Mouse (Mus musculus): Measurements from ENCODE around the gene Cd200r1. TPM values are rescaled to one million over a fixed set of nuclear protein-coding genes. Genes with fewer than 3 reads are reported as not detected.

Cd200r1 gene
- polyA plus RNA-seq, 1 experiment from 2014 or later: 0.66 TPM

DNA sequence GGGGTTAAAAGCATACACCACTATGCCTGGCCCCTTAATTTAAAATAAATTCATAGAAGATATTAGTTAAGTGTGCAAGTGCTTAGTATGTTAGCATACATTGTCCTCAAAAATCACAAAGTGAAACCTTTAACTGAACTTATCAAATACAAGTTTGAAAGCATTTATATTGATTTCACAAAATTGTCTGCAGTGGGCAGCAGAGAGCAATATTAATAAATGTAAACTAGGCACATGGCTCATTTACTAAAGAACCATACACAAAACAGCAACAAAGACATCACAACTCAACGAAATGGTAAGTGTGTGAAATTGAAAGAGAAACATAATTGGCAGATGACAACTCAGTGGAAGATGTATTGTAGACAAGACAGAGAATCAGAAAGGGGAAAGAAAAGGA, 3.7 kb upstream of the Cd200r1 start:
- Histone ChIP-seq H3K4me1 (ENCODE audit: insufficient read depth, low read length) (no peaks in the 10 kb centered on the region), H3K27me3 (ENCODE audit: insufficient read depth, low read length) (no peaks in the 10 kb centered on the region), H3K36me3 (ENCODE audit: insufficient read depth, low read length) (no peaks in the 10 kb centered on the region), H3K27ac (ENCODE audit: low read length) (no peak overlapping the region), H3K4me2 (replicated peaks; ENCODE audit: low read depth, low read length) (no peak overlapping the region), H3K9me3 (ENCODE audit: low read length) (no peaks in the 10 kb centered on the region), H3K4me3 (ENCODE audit: low read length) (no peak overlapping the region), H3K9ac (replicated peaks; ENCODE audit: low read length) (no peak overlapping the region)
- 68% methylated on average over 1 of the region's 1 CpGs for WGBS
- no peak for ATAC-seq (ENCODE audit: low FRiP score, low TSS enrichment)

DNA sequence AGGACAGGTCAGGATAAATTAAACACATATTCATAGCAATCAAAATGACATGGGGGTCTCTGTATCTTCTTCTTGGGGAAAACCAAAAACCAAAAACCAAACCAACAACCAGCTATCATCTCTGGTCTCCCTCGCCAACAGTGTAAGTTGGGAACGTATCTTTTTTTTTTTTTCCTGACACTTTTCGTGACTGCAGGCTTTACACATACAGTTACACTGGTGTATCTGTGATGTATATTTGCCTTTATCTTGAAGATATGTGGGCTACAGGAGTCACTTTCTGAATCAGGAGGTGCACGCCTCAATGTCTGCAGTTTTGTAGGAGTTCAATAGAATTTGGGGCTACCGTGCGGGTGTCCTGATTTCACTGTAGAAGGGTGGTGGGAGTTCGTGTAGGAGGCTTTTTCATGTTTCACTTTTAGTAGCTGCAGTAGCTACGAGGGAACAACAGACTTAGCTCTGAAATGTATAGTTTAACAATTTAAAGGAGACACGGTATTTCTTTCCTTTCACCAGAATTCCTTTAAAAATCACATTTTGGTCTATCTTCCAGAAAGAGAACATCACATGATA, 870 bp downstream of the Cd200r1 start:
- Histone ChIP-seq H3K4me3 (ENCODE audit: low read length) (no peak overlapping the region), H3K9me3 (ENCODE audit: low read length) (no peaks in the 10 kb centered on the region), H3K27ac (ENCODE audit: low read length) (no peak overlapping the region), H3K9ac (replicated peaks; ENCODE audit: low read length) (no peak overlapping the region), H3K27me3 (ENCODE audit: insufficient read depth, low read length) (no peaks in the 10 kb centered on the region), H3K4me1 (ENCODE audit: insufficient read depth, low read length) (no peaks in the 10 kb centered on the region), H3K36me3 (ENCODE audit: insufficient read depth, low read length) (no peaks in the 10 kb centered on the region), H3K4me2 (replicated peaks; ENCODE audit: low read depth, low read length) (no peak overlapping the region)
- 85% methylated on average over 9 of the region's 9 CpGs for WGBS
- ATAC-seq (ENCODE audit: low FRiP score, low TSS enrichment): no peak

DNA sequence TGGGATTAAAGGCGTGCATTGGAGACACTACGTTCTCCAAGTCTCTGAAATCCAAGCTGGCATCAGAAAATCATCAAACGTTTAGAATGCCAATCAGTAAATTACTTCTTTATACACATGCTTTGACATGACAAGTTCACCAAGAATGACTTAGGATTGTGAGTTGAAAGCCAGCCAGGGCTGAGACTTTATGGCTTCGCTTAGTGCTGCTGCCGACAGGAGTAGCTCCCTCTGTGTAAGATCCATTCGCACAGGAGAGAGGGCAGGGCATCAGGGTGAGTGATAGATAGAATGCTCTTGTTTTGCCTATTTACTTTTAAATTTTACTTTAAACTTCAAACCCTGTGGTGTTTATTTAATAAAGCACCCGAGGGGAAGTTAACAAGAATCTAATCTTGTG, 2.0 kb downstream of the Cd200r1 start:
- H3K4me1 ChIP-seq (ENCODE audit: insufficient read depth, low read length): no peaks in the 10 kb centered on the region
- no peak for ATAC-seq (ENCODE audit: low FRiP score, low TSS enrichment)
- H3K9me3 ChIP-seq (ENCODE audit: low read length): no peaks in the 10 kb centered on the region
- H3K9ac ChIP-seq (replicated peaks; ENCODE audit: low read length): no peak overlapping the region
- H3K27me3 ChIP-seq (ENCODE audit: insufficient read depth, low read length): no peaks in the 10 kb centered on the region
- WGBS: 82% methylated on average over 7 of the region's 7 CpGs
- no peak overlapping the region for H3K27ac ChIP-seq (ENCODE audit: low read length)
- H3K36me3 ChIP-seq (ENCODE audit: insufficient read depth, low read length): no peaks in the 10 kb centered on the region
- no peak overlapping the region for H3K4me3 ChIP-seq (ENCODE audit: low read length)
- no peak overlapping the region for H3K4me2 ChIP-seq (replicated peaks; ENCODE audit: low read depth, low read length)

DNA sequence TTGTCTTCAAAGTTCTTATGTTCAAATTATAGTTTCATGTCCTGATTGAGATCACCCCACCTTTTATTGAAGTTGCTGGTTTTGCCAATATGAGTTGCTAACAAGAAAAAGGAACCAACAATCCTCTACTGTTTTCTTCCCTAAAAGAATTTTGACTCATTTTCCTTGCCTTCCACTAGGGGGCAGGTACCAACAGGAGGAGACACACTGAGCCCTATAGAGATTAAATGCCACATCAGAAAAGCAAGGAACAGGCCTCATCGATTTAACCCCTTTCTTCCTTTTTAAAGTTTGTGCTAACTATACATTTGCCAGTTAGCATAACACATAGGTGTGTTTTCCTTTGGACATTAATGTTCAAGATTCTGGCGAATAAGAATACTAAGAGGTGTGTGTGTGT, 2.4 kb downstream of the Cd200r1 start:
- peak; percentile 42; the same call in 1 of the 2 replicates for ATAC-seq (ENCODE audit: low FRiP score, low TSS enrichment)

DNA sequence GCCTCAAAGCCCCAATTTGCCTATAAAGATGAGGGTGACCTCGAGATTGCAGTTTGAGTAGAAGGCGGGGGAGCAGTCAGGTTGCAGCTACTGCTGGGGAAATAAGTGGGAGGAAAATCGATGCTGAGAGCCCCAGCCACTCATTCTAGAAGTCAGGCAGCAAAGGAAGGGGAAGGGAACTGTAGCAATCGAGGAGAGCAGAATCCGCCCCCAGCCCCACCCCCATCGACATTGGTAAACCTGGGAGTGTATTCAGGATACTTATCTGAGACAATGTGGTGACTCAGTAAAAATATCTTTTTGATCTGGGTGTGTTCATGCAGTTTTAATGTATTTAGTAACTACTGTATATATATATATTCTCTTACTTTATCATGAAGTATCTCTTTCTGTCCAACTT, 7.0 kb downstream of the Cd200r1 start:
- no peaks in the 10 kb centered on the region for H3K27me3 ChIP-seq (ENCODE audit: insufficient read depth, low read length)
- H3K9ac ChIP-seq (replicated peaks; ENCODE audit: low read length): no peak overlapping the region
- H3K9me3 ChIP-seq (ENCODE audit: low read length): no peaks in the 10 kb centered on the region
- H3K4me2 ChIP-seq (replicated peaks; ENCODE audit: low read depth, low read length): no peak overlapping the region
- H3K4me1 ChIP-seq (ENCODE audit: insufficient read depth, low read length): no peaks in the 10 kb centered on the region
- H3K4me3 ChIP-seq (ENCODE audit: low read length): no peak overlapping the region
- WGBS: 63% methylated on average over 6 of the region's 6 CpGs
- ATAC-seq (ENCODE audit: low FRiP score, low TSS enrichment): no peak
- no peaks in the 10 kb centered on the region for H3K36me3 ChIP-seq (ENCODE audit: insufficient read depth, low read length)
- no peak overlapping the region for H3K27ac ChIP-seq (ENCODE audit: low read length)

More for the DNA sequence above, 2.4 kb downstream of the Cd200r1 start:
- 45% methylated on average over 2 of the region's 2 CpGs for WGBS
- Histone ChIP-seq H3K27me3 (ENCODE audit: insufficient read depth, low read length) (no peaks in the 10 kb centered on the region), H3K4me3 (ENCODE audit: low read length) (no peak overlapping the region), H3K4me1 (ENCODE audit: insufficient read depth, low read length) (no peaks in the 10 kb centered on the region), H3K9me3 (ENCODE audit: low read length) (no peaks in the 10 kb centered on the region), H3K4me2 (replicated peaks; ENCODE audit: low read depth, low read length) (no peak overlapping the region), H3K9ac (replicated peaks; ENCODE audit: low read length) (no peak overlapping the region), H3K36me3 (ENCODE audit: insufficient read depth, low read length) (no peaks in the 10 kb centered on the region), H3K27ac (ENCODE audit: low read length) (no peak overlapping the region)

DNA sequence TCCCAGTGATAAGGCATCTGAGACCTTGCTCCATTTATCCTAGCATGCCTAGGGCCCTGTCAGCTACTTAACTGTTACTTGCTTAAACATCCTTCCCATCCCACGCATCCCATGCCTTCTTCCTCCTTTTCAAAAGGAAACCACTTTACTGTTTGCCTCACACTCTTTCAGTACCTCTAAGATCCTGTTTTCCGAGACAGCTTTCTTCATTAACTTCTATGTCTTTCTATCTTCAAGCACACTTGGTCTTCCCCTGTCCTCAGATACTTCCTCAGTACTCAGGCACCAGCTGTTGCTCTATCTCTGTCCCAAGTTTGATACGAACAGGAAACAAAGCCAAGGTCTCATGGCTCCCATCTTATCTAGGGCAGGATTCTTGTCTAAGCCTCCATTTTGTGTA, 8.1 kb downstream of the Cd200r1 start:
- no peaks in the 10 kb centered on the region for H3K4me1 ChIP-seq (ENCODE audit: insufficient read depth, low read length)
- no peaks in the 10 kb centered on the region for H3K27me3 ChIP-seq (ENCODE audit: insufficient read depth, low read length)
- no peak overlapping the region for H3K27ac ChIP-seq (ENCODE audit: low read length)
- no peak overlapping the region for H3K9ac ChIP-seq (replicated peaks; ENCODE audit: low read length)
- no peak overlapping the region for H3K4me2 ChIP-seq (replicated peaks; ENCODE audit: low read depth, low read length)
- H3K4me3 ChIP-seq (ENCODE audit: low read length): no peak overlapping the region
- no peaks in the 10 kb centered on the region for H3K9me3 ChIP-seq (ENCODE audit: low read length)
- H3K36me3 ChIP-seq (ENCODE audit: insufficient read depth, low read length): no peaks in the 10 kb centered on the region
- WGBS: 85% methylated on average over 3 of the region's 3 CpGs
- no peak for ATAC-seq (ENCODE audit: low FRiP score, low TSS enrichment)

DNA sequence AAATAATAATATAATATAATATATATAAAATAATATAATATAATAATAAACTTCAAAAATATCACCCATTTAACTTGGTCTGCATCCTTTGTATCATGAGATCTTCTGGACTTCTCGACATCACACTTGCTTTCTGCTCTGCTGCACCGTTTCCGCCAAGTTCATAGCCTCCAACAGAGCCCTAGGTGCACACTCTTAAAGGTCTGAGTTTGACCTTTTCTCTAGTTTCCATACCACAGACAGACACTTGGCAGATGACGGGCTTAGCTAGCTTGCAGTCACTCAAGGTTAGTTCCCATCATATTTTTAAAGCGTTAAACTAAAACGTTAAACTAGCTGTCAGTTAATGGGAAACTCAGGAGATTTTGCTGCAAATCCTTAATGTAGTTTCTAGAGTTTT, 8.7 kb downstream of the Cd200r1 start:
- Histone ChIP-seq H3K4me3 (ENCODE audit: low read length) (no peak overlapping the region), H3K27me3 (ENCODE audit: insufficient read depth, low read length) (no peaks in the 10 kb centered on the region), H3K4me1 (ENCODE audit: insufficient read depth, low read length) (no peaks in the 10 kb centered on the region), H3K27ac (ENCODE audit: low read length) (no peak overlapping the region), H3K4me2 (replicated peaks; ENCODE audit: low read depth, low read length) (no peak overlapping the region), H3K9ac (replicated peaks; ENCODE audit: low read length) (no peak overlapping the region), H3K36me3 (ENCODE audit: insufficient read depth, low read length) (no peaks in the 10 kb centered on the region), H3K9me3 (ENCODE audit: low read length) (no peaks in the 10 kb centered on the region)
- WGBS: 84% methylated on average over 6 of the region's 6 CpGs
- ATAC-seq (ENCODE audit: low FRiP score, low TSS enrichment): no peak

DNA sequence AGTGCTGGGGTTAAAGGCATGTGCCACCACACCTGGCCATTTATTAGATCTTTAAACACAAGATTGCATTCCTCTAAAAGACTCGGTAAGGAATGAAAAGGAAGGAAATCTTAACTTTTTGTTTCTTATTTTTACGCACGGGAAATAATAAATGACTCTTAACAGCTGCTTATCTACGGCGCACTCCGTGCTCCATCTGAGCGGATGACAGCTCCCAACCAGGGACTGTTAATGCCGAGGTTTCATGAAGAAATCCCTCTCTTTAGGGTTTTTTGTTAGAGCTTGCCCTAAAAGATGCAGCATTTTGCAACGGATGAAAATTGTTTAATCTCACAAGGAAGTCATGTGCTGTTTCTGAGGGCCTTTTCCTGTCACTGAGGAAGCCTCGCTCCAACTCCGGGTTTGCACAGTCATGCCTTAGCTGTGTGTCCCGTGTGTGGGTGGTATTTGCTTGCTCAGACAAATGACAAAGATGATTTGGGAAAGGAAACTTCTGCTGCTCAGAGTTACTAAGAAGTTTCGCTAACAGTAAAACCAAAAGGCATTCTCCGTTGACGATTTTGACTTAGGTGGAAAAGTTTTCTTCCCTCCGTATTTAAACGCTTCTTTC, 13.1 kb downstream of the Cd200r1 start:
- no peak for ATAC-seq (ENCODE audit: low FRiP score, low TSS enrichment)
- Histone ChIP-seq H3K4me2 (replicated peaks; ENCODE audit: low read depth, low read length) (peak overlapping the region; percentile 41), H3K9me3 (ENCODE audit: low read length) (no peaks in the 10 kb centered on the region), H3K4me1 (ENCODE audit: insufficient read depth, low read length) (no peaks in the 10 kb centered on the region), H3K36me3 (ENCODE audit: insufficient read depth, low read length) (no peaks in the 10 kb centered on the region), H3K4me3 (ENCODE audit: low read length) (0 out of 2 replicates have a peak overlapping the region, but pooled peaks have one; percentile 15), H3K27ac (ENCODE audit: low read length) (no peak overlapping the region), H3K27me3 (ENCODE audit: insufficient read depth, low read length) (no peaks in the 10 kb centered on the region), H3K9ac (replicated peaks; ENCODE audit: low read length) (no peak overlapping the region)
- WGBS: 59% methylated on average over 17 of the region's 17 CpGs

DNA sequence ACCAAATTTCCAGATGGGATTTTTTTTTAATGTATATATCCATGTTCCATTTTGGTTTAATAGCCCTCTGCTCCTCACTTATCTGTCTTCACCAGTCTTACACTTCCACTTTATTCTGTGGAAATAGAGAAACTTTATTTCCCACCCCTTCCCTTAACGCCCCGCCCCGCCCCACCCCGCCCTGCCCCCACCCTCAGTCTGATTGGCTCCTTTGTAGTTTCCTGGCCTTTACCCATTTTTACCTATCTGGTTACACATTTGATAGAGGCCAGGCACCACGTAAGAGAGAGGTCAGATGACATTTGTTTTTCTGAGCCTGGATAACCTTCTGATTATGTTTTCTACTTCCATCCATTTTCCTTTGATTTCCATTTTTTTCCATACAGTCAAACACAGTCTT, 14.0 kb downstream of the Cd200r1 start:
- Histone ChIP-seq H3K4me2 (replicated peaks; ENCODE audit: low read depth, low read length) (no peak overlapping the region), H3K36me3 (ENCODE audit: insufficient read depth, low read length) (no peaks in the 10 kb centered on the region), H3K4me1 (ENCODE audit: insufficient read depth, low read length) (no peaks in the 10 kb centered on the region), H3K27ac (ENCODE audit: low read length) (no peak overlapping the region), H3K4me3 (ENCODE audit: low read length) (no peak overlapping the region), H3K27me3 (ENCODE audit: insufficient read depth, low read length) (no peaks in the 10 kb centered on the region), H3K9me3 (ENCODE audit: low read length) (no peaks in the 10 kb centered on the region), H3K9ac (replicated peaks; ENCODE audit: low read length) (no peak overlapping the region)
- no peak for ATAC-seq (ENCODE audit: low FRiP score, low TSS enrichment)
- WGBS: 85% methylated on average over 5 of the region's 5 CpGs

DNA sequence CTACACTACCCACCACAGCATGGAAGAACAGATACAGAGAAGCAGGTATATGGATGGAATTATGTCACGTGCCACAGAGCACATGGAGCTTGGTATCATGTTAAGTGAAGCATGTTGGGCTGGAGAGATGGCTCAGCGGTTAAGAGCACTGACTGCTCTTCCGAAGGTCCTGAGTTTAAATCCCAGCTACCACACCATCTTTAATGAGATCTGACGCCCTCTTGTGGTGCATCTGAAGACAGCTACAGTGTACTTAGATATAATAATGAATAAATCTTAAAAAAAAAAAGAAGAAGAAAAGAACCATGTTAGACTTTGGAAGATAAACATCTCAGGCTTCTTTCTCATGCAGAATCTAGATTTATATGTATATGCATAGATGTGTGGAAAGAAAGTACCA, 15.2 kb downstream of the Cd200r1 start:
- Histone ChIP-seq H3K4me2 (replicated peaks; ENCODE audit: low read depth, low read length) (no peak overlapping the region), H3K4me1 (ENCODE audit: insufficient read depth, low read length) (no peaks in the 10 kb centered on the region), H3K4me3 (ENCODE audit: low read length) (no peak overlapping the region), H3K9me3 (ENCODE audit: low read length) (no peaks in the 10 kb centered on the region), H3K27ac (ENCODE audit: low read length) (no peak overlapping the region), H3K9ac (replicated peaks; ENCODE audit: low read length) (no peak overlapping the region), H3K27me3 (ENCODE audit: insufficient read depth, low read length) (no peaks in the 10 kb centered on the region), H3K36me3 (ENCODE audit: insufficient read depth, low read length) (no peaks in the 10 kb centered on the region)
- ATAC-seq (ENCODE audit: low FRiP score, low TSS enrichment): no peak
- 76% methylated on average over 4 of the region's 4 CpGs for WGBS

Measured in kidney, embryonic 16.5 days (tissue).